Mouse (Mus musculus): ENCODE results near the gene Zfp148. TPM values are rescaled to one million over a fixed set of nuclear protein-coding genes. Genes with fewer than 3 reads are reported as not detected.
"Not testable (repeated sequence)": the region's sequence is repeated elsewhere in the genome, so short reads cannot be mapped to it uniquely, and the experiment has no call there.

Gene Zfp148
- polyA plus RNA-seq, 1 experiment: 31.9 TPM

- H3K27ac ChIP-seq (ENCODE audit: insufficient read depth, low read depth, low read length): peak overlapping the region; percentile 74
- H3K4me1 ChIP-seq (ENCODE audit: control insufficient read depth, insufficient read depth, low read length): peaks cover 28% of the 10 kb centered on the region
- peak overlapping the region; percentile 88 for H3K4me3 ChIP-seq (ENCODE audit: insufficient read depth, low read length)
- TF ChIP-seq CTCF (IDR thresholded peaks at IDR 0.05; ENCODE audit: low read depth, low read length) (no peak), POLR2A (IDR thresholded peaks at IDR 0.05; ENCODE audit: borderline replicate concordance, low read depth, low read length) (no peak)
Observed at GRCm38 (mm10) chr16:33379219-33379943, 1.3 kb upstream of the Zfp148 start.

GRCm38 (mm10) chr16:33380882-33381613 lies 412 bp downstream of the Zfp148 start:
- Histone ChIP-seq H3K27ac (ENCODE audit: insufficient read depth, low read depth, low read length) (peak overlapping the region; percentile 55), H3K4me1 (ENCODE audit: control insufficient read depth, insufficient read depth, low read length) (peaks cover 18% of the 10 kb centered on the region), H3K4me3 (ENCODE audit: insufficient read depth, low read length) (peak overlapping the region; percentile 88)
- TF ChIP-seq CTCF (IDR thresholded peaks at IDR 0.05; ENCODE audit: low read depth, low read length): no peak
- TF ChIP-seq POLR2A (IDR thresholded peaks at IDR 0.05; ENCODE audit: borderline replicate concordance, low read depth, low read length): no peak

- TF ChIP-seq CTCF (IDR thresholded peaks at IDR 0.05; ENCODE audit: low read depth, low read length) (no peak), POLR2A (IDR thresholded peaks at IDR 0.05; ENCODE audit: borderline replicate concordance, low read depth, low read length) (no peak)
- H3K4me3 ChIP-seq (ENCODE audit: insufficient read depth, low read length): peak overlapping the region; percentile 88
- H3K4me1 ChIP-seq (ENCODE audit: control insufficient read depth, insufficient read depth, low read length): peaks cover 15% of the 10 kb centered on the region
- peak overlapping the region; percentile 55 for H3K27ac ChIP-seq (ENCODE audit: insufficient read depth, low read depth, low read length)
Observed at GRCm38 (mm10) chr16:33381614-33382245, 1.1 kb downstream of the Zfp148 start.

GRCm38 (mm10) chr16:33382341-33382740 lies 1.7 kb downstream of the Zfp148 start:
- H3K4me1 ChIP-seq (ENCODE audit: control insufficient read depth, insufficient read depth, low read length): peaks cover 15% of the 10 kb centered on the region
- TF ChIP-seq POLR2A (IDR thresholded peaks at IDR 0.05; ENCODE audit: borderline replicate concordance, low read depth, low read length) (no peak), CTCF (IDR thresholded peaks at IDR 0.05; ENCODE audit: low read depth, low read length) (no peak)
- peak overlapping the region; percentile 88 for H3K4me3 ChIP-seq (ENCODE audit: insufficient read depth, low read length)
- H3K27ac ChIP-seq (ENCODE audit: insufficient read depth, low read depth, low read length): peak overlapping the region; percentile 55

GRCm38 (mm10) chr16:33383584-33383983 lies 2.9 kb downstream of the Zfp148 start:
- Histone ChIP-seq H3K27ac (ENCODE audit: insufficient read depth, low read depth, low read length) (no peak overlapping the region), H3K4me3 (ENCODE audit: insufficient read depth, low read length) (no peak overlapping the region), H3K4me1 (ENCODE audit: control insufficient read depth, insufficient read depth, low read length) (peaks cover 15% of the 10 kb centered on the region)
- no peak for TF ChIP-seq CTCF (IDR thresholded peaks at IDR 0.05; ENCODE audit: low read depth, low read length)
- no peak for TF ChIP-seq POLR2A (IDR thresholded peaks at IDR 0.05; ENCODE audit: borderline replicate concordance, low read depth, low read length)

- not testable (repeated sequence) for H3K27ac ChIP-seq (ENCODE audit: insufficient read depth, low read depth, low read length); H3K4me3 ChIP-seq (ENCODE audit: insufficient read depth, low read length)
- peaks cover 11% of the 10 kb centered on the region for H3K4me1 ChIP-seq (ENCODE audit: control insufficient read depth, insufficient read depth, low read length)
Observed at GRCm38 (mm10) chr16:33384057-33384456, 3.4 kb downstream of the Zfp148 start.

- no peak overlapping the region for H3K27ac ChIP-seq (ENCODE audit: insufficient read depth, low read depth, low read length)
- no peak overlapping the region for H3K4me3 ChIP-seq (ENCODE audit: insufficient read depth, low read length)
- H3K4me1 ChIP-seq (ENCODE audit: control insufficient read depth, insufficient read depth, low read length): peaks cover 8% of the 10 kb centered on the region
- TF ChIP-seq POLR2A (IDR thresholded peaks at IDR 0.05; ENCODE audit: borderline replicate concordance, low read depth, low read length): no peak
- no peak for TF ChIP-seq CTCF (IDR thresholded peaks at IDR 0.05; ENCODE audit: low read depth, low read length)
Observed at GRCm38 (mm10) chr16:33387013-33387412, 6.4 kb downstream of the Zfp148 start.

GRCm38 (mm10) chr16:33387420-33387819 lies 6.8 kb downstream of the Zfp148 start:
- Histone ChIP-seq H3K4me3 (ENCODE audit: insufficient read depth, low read length) (no peak overlapping the region), H3K27ac (ENCODE audit: insufficient read depth, low read depth, low read length) (no peak overlapping the region), H3K4me1 (ENCODE audit: control insufficient read depth, insufficient read depth, low read length) (peaks cover 8% of the 10 kb centered on the region)
- TF ChIP-seq CTCF (IDR thresholded peaks at IDR 0.05; ENCODE audit: low read depth, low read length): no peak
- TF ChIP-seq POLR2A (IDR thresholded peaks at IDR 0.05; ENCODE audit: borderline replicate concordance, low read depth, low read length): no peak

GRCm38 (mm10) chr16:33399913-33400782 lies 19.5 kb downstream of the Zfp148 start:
- H3K27ac ChIP-seq (ENCODE audit: insufficient read depth, low read depth, low read length): peak overlapping the region; percentile 41
- H3K4me1 ChIP-seq (ENCODE audit: control insufficient read depth, insufficient read depth, low read length): peaks cover 24% of the 10 kb centered on the region
- no peak for TF ChIP-seq POLR2A (IDR thresholded peaks at IDR 0.05; ENCODE audit: borderline replicate concordance, low read depth, low read length)
- TF ChIP-seq CTCF (IDR thresholded peaks at IDR 0.05; ENCODE audit: low read depth, low read length): no peak
- H3K4me3 ChIP-seq (ENCODE audit: insufficient read depth, low read length): peak overlapping the region; percentile 68

Measured in bone marrow macrophage, adult 2 months (primary cell).